Mouse (Mus musculus) lung, postnatal 14 days (tissue): ENCODE data around the gene Ptpn13.

Source experiments
- DNase-seq: peaks from one replicate; pipeline ENCODE4 v3.0.0; 2021

Ptpn13 gene

GRCm38 (mm10) chr5:103598264-103598663, 173.3 kb downstream of the Ptpn13 start:
- no peak for DNase-seq

DNA sequence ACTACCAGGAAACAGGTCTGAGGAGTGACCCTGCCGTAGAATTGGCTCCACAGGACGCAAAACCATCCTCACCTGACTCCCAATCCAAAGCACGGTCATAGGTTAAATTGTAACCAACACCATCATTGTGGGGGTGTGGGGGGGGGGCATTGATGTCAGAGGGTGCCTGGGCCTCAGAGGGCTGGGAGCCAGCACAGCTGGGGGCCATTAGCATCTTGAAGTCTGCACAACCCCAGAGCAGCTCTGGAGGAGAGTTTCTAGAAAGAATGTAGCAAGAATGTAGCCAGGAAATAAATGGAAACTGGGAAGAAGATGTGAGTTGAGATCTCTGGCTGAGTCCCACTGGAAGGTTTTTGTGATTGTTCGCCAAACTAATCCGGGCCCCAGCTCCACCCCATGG, 173.9 kb downstream of the Ptpn13 start:
- DNase-seq: no peak

GRCm38 (mm10) chr5:103603115-103603893, 178.3 kb downstream of the Ptpn13 start:
- no peak for DNase-seq

DNA sequence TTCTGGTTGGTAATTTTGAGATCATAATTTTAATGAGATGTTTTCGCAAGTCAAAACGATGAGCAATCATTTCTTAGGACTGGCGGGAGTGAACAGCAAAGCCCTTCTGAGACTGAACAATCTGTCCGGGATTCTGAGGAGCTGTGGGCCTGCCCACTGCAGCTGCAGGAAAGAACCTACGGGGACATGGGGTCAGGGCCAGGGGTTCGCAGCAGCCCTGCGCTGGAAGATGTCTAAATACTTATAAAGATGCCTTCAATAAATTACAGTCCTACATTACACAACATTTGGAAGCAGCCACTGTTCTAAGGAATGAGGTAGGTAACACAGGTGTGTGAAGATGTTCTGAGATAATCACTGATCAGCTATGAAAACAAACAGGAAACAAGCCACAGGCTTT, 180.7 kb downstream of the Ptpn13 start:
- DNase-seq: no peak

- DNase-seq: no peak
These were observed 185.2 kb downstream of the Ptpn13 start for GRCm38 (mm10) chr5:103610148-103610547.

- DNase-seq: peak; percentile 35
These were observed 186.0 kb downstream of the Ptpn13 start for GRCm38 (mm10) chr5:103610856-103611472.

DNA sequence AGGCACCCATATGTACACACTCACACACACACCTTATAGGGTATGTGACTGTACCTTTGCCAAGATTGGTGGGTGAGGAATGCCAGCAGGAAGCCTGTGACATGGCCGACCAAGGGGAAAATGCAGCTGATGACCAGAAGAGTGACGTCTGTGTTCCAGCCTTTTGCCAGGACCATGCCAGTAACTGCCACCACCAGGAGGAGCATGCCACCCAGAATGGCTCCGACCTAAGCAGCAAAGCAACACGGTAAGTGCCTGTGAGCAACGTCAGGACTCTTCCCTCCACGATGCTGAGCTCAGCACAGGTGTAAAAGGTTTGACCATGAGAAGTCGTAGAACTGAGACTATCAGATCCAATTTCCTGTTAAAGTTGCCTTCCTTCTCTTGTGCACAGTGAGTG, 187.3 kb downstream of the Ptpn13 start:
- peak; percentile 41 for DNase-seq

GRCm38 (mm10) chr5:103614356-103614755, 189.4 kb downstream of the Ptpn13 start:
- DNase-seq: no peak

GRCm38 (mm10) chr5:103617191-103617590, 192.2 kb downstream of the Ptpn13 start:
- DNase-seq: no peak

- peak; percentile 76 for DNase-seq
These were observed 195.4 kb downstream of the Ptpn13 start for GRCm38 (mm10) chr5:103620301-103620973.

GRCm38 (mm10) chr5:103622321-103622720, 197.3 kb downstream of the Ptpn13 start:
- no peak for DNase-seq

DNA sequence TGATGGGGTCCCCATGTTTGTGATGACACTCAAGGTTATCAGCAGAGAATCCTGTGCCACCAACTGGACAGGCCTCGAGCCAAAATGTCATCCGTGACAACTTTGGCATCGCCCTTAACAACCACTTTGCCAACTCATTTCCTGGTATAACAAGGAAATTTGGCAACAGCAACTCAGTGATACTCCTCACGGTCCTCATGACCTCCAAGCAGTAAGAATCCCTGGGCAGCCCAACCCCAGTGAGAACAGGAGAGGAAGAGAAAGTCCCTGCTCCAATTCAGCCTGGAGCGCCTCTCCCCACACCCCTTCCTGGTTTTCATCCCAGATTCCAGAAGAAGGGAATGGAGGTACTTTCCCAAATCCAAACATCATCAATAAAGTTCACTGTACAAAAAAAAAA, 199.8 kb downstream of the Ptpn13 start:
- DNase-seq: no peak

- no peak for DNase-seq
These were observed 203.5 kb downstream of the Ptpn13 start for GRCm38 (mm10) chr5:103628499-103628898.

- peak; percentile 85 for DNase-seq
These were observed 204.2 kb downstream of the Ptpn13 start, which contains the start of gene Slc10a6 for GRCm38 (mm10) chr5:103629111-103629764. Gene Slc10a6 (minus strand): TSS chr5:103629403.

- peak; percentile 22 for DNase-seq
These were observed 205.0 kb downstream of the Ptpn13 start for GRCm38 (mm10) chr5:103629854-103630580.

DNA sequence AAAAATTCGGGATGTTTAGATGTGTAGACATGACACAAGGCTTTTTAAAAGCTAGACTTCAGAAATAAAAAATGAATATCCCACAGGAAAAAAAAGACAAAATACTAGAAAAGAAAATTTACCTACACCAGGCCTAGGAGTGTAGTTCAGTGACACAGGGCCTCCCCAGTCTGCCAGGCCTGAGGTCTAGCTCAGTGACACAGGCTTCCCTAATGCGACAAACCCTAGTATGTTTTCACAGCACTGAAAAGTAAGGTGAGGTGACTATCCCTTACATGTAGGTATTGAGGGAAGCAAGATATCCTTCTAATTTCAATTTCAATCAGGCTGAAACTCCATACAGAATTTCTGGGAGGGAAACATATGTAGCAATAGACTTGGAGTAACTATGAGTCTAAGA, 212.2 kb downstream of the Ptpn13 start:
- no peak for DNase-seq

DNA sequence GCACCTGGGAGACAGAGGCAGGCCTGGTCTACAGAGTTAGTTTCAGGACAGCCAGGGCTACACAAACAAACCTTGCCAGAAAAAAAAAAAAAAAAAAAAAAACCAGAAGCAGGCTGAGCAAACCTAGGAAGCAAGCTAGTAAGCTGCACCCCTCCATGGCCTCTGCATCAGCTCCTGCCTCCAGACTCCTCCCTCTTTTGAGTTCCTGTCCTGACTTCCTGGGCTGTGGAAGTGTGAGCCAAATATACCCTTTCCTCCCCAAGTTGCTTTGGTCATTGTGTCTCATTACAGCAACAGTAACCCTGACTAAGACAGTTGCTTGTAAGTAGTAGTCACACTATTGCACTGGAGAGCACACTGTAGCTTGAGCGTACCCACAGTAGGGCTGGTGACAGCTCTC, 219.2 kb downstream of the Ptpn13 start:
- DNase-seq: no peak

GRCm38 (mm10) chr5:103647320-103647719, 222.3 kb downstream of the Ptpn13 start:
- no peak for DNase-seq
